Mouse (Mus musculus): ENCODE measurements around the gene Ccdc107. TPM values are rescaled to one million over a fixed set of nuclear protein-coding genes. Genes with fewer than 3 reads are reported as not detected.

Gene Ccdc107
- polyA plus RNA-seq, 1 experiment from 2014 or later, result 55.4 TPM

- Histone ChIP-seq H3K27me3 (ENCODE audit: control insufficient read depth, insufficient read depth, low read length) (peaks cover 4% of the 10 kb centered on the region; the same call in 1 of the 2 replicates), H3K27ac (ENCODE audit: low read depth, low read length) (no peak overlapping the region), H3K4me1 (replicated peaks; ENCODE audit: control insufficient read depth, insufficient read depth, low read length) (0 out of 2 replicates have a peak, but pooled peaks cover 5% of the 10 kb centered on the region), H3K9ac (ENCODE audit: low read depth, low read length) (no peak overlapping the region), H3K4me2 (replicated peaks; ENCODE audit: low read depth, low read length) (no peak overlapping the region), H3K9me3 (ENCODE audit: control insufficient read depth, low read length) (no peaks in the 10 kb centered on the region), H3K4me3 (ENCODE audit: low read depth, low read length) (no peak overlapping the region), H3K36me3 (ENCODE audit: control insufficient read depth, insufficient read depth, low read length) (no peaks in the 10 kb centered on the region)
- ATAC-seq (ENCODE audit: low FRiP score), result no peak
- 78% methylated on average over 2 of the region's 2 CpGs for WGBS
- DNase-seq (ENCODE audit: low spot score), result no peak
Measured at GRCm38 (mm10) chr4:43503041-43503440, 10.3 kb downstream of the Ccdc107 start.

- no peaks in the 10 kb centered on the region for H3K9me3 ChIP-seq (ENCODE audit: control insufficient read depth, low read length)
- no peak overlapping the region for H3K4me2 ChIP-seq (replicated peaks; ENCODE audit: low read depth, low read length)
- ATAC-seq (ENCODE audit: low FRiP score) (no peak), DNase-seq (ENCODE audit: low spot score) (no peak)
- H3K4me3 ChIP-seq (ENCODE audit: low read depth, low read length), result no peak overlapping the region
- WGBS, result 79% methylated on average over 6 of the region's 6 CpGs
- H3K9ac ChIP-seq (ENCODE audit: low read depth, low read length), result no peak overlapping the region
- H3K36me3 ChIP-seq (ENCODE audit: control insufficient read depth, insufficient read depth, low read length), result no peaks in the 10 kb centered on the region
- H3K27ac ChIP-seq (ENCODE audit: low read depth, low read length), result no peak overlapping the region
- 0 out of 2 replicates have a peak, but pooled peaks cover 5% of the 10 kb centered on the region for H3K4me1 ChIP-seq (replicated peaks; ENCODE audit: control insufficient read depth, insufficient read depth, low read length)
- peaks cover 4% of the 10 kb centered on the region; the same call in 1 of the 2 replicates for H3K27me3 ChIP-seq (ENCODE audit: control insufficient read depth, insufficient read depth, low read length)
Measured at GRCm38 (mm10) chr4:43503506-43503905, 10.8 kb downstream of the Ccdc107 start.

DNA sequence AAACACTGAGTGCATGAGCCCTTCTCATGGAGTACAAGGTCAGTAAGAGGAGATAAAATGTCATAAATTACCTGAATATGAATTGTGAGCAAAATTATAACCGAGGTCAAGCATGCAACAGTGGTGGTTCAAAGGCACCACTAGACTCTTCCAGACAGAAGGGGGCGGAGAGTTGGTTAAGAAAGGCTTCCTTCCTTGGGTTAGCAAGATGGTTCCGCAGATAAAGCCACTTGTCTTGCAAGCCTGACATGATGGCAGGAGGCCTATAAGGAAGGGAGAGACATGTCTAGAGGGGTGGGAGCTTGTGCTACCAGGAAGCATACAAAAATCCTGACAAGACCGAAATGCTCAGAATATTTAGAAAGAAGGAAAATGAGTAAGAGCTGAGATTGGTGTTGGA is 11.6 kb downstream of the Ccdc107 start:
- 85% methylated on average over 4 of the region's 4 CpGs for WGBS
- Histone ChIP-seq H3K27me3 (ENCODE audit: control insufficient read depth, insufficient read depth, low read length) (peaks cover 4% of the 10 kb centered on the region; the same call in 1 of the 2 replicates), H3K4me3 (ENCODE audit: low read depth, low read length) (no peak overlapping the region), H3K4me2 (replicated peaks; ENCODE audit: low read depth, low read length) (no peak overlapping the region), H3K36me3 (ENCODE audit: control insufficient read depth, insufficient read depth, low read length) (no peaks in the 10 kb centered on the region), H3K27ac (ENCODE audit: low read depth, low read length) (no peak overlapping the region), H3K4me1 (replicated peaks; ENCODE audit: control insufficient read depth, insufficient read depth, low read length) (0 out of 2 replicates have a peak, but pooled peaks cover 4% of the 10 kb centered on the region), H3K9me3 (ENCODE audit: control insufficient read depth, low read length) (no peaks in the 10 kb centered on the region), H3K9ac (ENCODE audit: low read depth, low read length) (no peak overlapping the region)
- ATAC-seq (ENCODE audit: low FRiP score), result no peak
- no peak for DNase-seq (ENCODE audit: low spot score)

DNA sequence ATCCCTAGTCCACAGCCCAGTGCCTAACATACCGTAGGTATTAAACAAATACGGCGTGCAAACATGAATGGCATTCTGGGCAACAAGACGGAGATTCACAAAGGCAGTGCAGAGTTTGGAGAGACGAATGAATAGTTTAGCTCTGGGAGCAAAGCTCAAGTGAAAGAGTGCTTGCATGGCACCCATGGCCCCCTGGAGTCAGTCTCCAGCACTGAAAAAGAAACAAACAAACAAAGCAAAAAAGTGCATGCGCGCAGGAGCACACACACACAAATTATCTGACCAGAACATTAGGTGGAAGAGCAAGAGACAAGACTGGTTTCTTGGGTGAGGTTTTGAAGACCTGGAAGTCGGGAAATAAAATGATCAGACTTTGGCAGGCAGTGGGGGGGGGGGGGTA is 13.4 kb downstream of the Ccdc107 start:
- H3K4me2 ChIP-seq (replicated peaks; ENCODE audit: low read depth, low read length), result no peak overlapping the region
- no peak overlapping the region for H3K9ac ChIP-seq (ENCODE audit: low read depth, low read length)
- H3K27ac ChIP-seq (ENCODE audit: low read depth, low read length), result no peak overlapping the region
- 0 out of 2 replicates have a peak, but pooled peaks cover 4% of the 10 kb centered on the region for H3K4me1 ChIP-seq (replicated peaks; ENCODE audit: control insufficient read depth, insufficient read depth, low read length)
- no peak for DNase-seq (ENCODE audit: low spot score)
- H3K9me3 ChIP-seq (ENCODE audit: control insufficient read depth, low read length), result no peaks in the 10 kb centered on the region
- WGBS, result 73% methylated on average over 8 of the region's 8 CpGs
- H3K36me3 ChIP-seq (ENCODE audit: control insufficient read depth, insufficient read depth, low read length), result no peaks in the 10 kb centered on the region
- no peak overlapping the region for H3K4me3 ChIP-seq (ENCODE audit: low read depth, low read length)
- peaks cover 4% of the 10 kb centered on the region; the same call in 1 of the 2 replicates for H3K27me3 ChIP-seq (ENCODE audit: control insufficient read depth, insufficient read depth, low read length)
- no peak for ATAC-seq (ENCODE audit: low FRiP score)

- Histone ChIP-seq H3K27ac (ENCODE audit: low read depth, low read length) (no peak within 1 kb of the TSS), H3K36me3 (ENCODE audit: control insufficient read depth, insufficient read depth, low read length) (no peaks in the 10 kb centered on the region), H3K4me1 (replicated peaks; ENCODE audit: control insufficient read depth, insufficient read depth, low read length) (0 out of 2 replicates have a peak, but pooled peaks cover 4% of the 10 kb centered on the region), H3K4me2 (replicated peaks; ENCODE audit: low read depth, low read length) (no peak within 1 kb of the TSS), H3K9ac (ENCODE audit: low read depth, low read length) (no peak within 1 kb of the TSS), H3K4me3 (ENCODE audit: low read depth, low read length) (no peak within 1 kb of the TSS), H3K27me3 (ENCODE audit: control insufficient read depth, insufficient read depth, low read length) (peaks cover 4% of the 10 kb centered on the region; the same call in 1 of the 2 replicates), H3K9me3 (ENCODE audit: control insufficient read depth, low read length) (no peaks in the 10 kb centered on the region)
- WGBS, result 60% methylated on average over 9 of the region's 9 CpGs
- no peak for ATAC-seq (ENCODE audit: low FRiP score)
- DNase-seq (ENCODE audit: low spot score), result no peak
Measured at GRCm38 (mm10) chr4:43506536-43507185, 14.0 kb downstream of the Ccdc107 start, which contains the start of gene Car9. Car9 (plus strand) TSS chr4:43506966.

- H3K4me2 ChIP-seq (replicated peaks; ENCODE audit: low read depth, low read length), result peak overlapping the region; percentile 48
- 0 out of 2 replicates have a peak, but pooled peaks cover 4% of the 10 kb centered on the region for H3K4me1 ChIP-seq (replicated peaks; ENCODE audit: control insufficient read depth, insufficient read depth, low read length)
- H3K36me3 ChIP-seq (ENCODE audit: control insufficient read depth, insufficient read depth, low read length), result no peaks in the 10 kb centered on the region
- peak overlapping the region; percentile 44; the same call in 1 of the 2 replicates for H3K9ac ChIP-seq (ENCODE audit: low read depth, low read length)
- no peak overlapping the region for H3K27ac ChIP-seq (ENCODE audit: low read depth, low read length)
- H3K27me3 ChIP-seq (ENCODE audit: control insufficient read depth, insufficient read depth, low read length), result peaks cover 4% of the 10 kb centered on the region; the same call in 1 of the 2 replicates
- DNase-seq (ENCODE audit: low spot score), result no peak
- peak overlapping the region; percentile 19 for H3K4me3 ChIP-seq (ENCODE audit: low read depth, low read length)
- peak; percentile 27; the same call in 1 of the 2 replicates for ATAC-seq (ENCODE audit: low FRiP score)
- no peaks in the 10 kb centered on the region for H3K9me3 ChIP-seq (ENCODE audit: control insufficient read depth, low read length)
- WGBS, result 9% methylated on average over 21 of the region's 22 CpGs
Measured at GRCm38 (mm10) chr4:43507938-43508665, 15.4 kb downstream of the Ccdc107 start.

DNA sequence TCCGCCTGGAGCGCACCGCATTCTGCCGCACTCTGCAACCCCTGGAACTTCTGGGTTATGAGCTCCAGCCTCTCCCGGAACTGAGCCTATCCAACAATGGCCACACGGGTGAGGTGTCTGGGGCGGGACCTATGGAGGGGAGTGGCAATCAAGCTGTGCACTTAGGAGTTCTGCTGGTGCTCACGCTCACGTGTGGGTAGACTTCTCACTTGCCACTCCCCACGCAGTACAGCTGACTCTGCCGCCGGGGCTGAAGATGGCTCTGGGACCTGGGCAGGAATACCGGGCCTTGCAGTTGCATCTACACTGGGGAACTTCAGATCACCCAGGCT is 15.9 kb downstream of the Ccdc107 start:
- Histone ChIP-seq H3K9me3 (ENCODE audit: control insufficient read depth, low read length) (no peaks in the 10 kb centered on the region), H3K27ac (ENCODE audit: low read depth, low read length) (no peak overlapping the region), H3K4me2 (replicated peaks; ENCODE audit: low read depth, low read length) (peak overlapping the region; percentile 48), H3K4me1 (replicated peaks; ENCODE audit: control insufficient read depth, insufficient read depth, low read length) (0 out of 2 replicates have a peak, but pooled peaks cover 4% of the 10 kb centered on the region), H3K4me3 (ENCODE audit: low read depth, low read length) (peak overlapping the region; percentile 19), H3K27me3 (ENCODE audit: control insufficient read depth, insufficient read depth, low read length) (peaks cover 4% of the 10 kb centered on the region; the same call in 1 of the 2 replicates), H3K36me3 (ENCODE audit: control insufficient read depth, insufficient read depth, low read length) (no peaks in the 10 kb centered on the region), H3K9ac (ENCODE audit: low read depth, low read length) (peak overlapping the region; percentile 44; the same call in 1 of the 2 replicates)
- WGBS, result 10% methylated on average over 13 of the region's 13 CpGs
- DNase-seq (ENCODE audit: low spot score) (peak; percentile 45), ATAC-seq (ENCODE audit: low FRiP score) (peak; percentile 43; the same call in 1 of the 2 replicates)

GRCm38 (mm10) chr4:43509109-43509508 is 16.4 kb downstream of the Ccdc107 start:
- no peaks in the 10 kb centered on the region for H3K36me3 ChIP-seq (ENCODE audit: control insufficient read depth, insufficient read depth, low read length)
- no peak overlapping the region for H3K27ac ChIP-seq (ENCODE audit: low read depth, low read length)
- no peak for DNase-seq (ENCODE audit: low spot score)
- 0 out of 2 replicates have a peak, but pooled peaks cover 4% of the 10 kb centered on the region for H3K4me1 ChIP-seq (replicated peaks; ENCODE audit: control insufficient read depth, insufficient read depth, low read length)
- no peaks in the 10 kb centered on the region for H3K9me3 ChIP-seq (ENCODE audit: control insufficient read depth, low read length)
- H3K4me3 ChIP-seq (ENCODE audit: low read depth, low read length), result no peak overlapping the region
- H3K4me2 ChIP-seq (replicated peaks; ENCODE audit: low read depth, low read length), result peak overlapping the region; percentile 48; the same call in 1 of the 2 replicates
- no peak for ATAC-seq (ENCODE audit: low FRiP score)
- peaks cover 4% of the 10 kb centered on the region; the same call in 1 of the 2 replicates for H3K27me3 ChIP-seq (ENCODE audit: control insufficient read depth, insufficient read depth, low read length)
- no peak overlapping the region for H3K9ac ChIP-seq (ENCODE audit: low read depth, low read length)
- 23% methylated on average over 9 of the region's 9 CpGs for WGBS

All from hindbrain, embryonic 11.5 days (tissue).